Mouse (Mus musculus): ENCODE data around the gene Atg5.

- TF ChIP-seq CTCF (IDR thresholded peaks at IDR 0.05; ENCODE audit: low read depth) (no peak), EP300 (IDR thresholded peaks at IDR 0.05; ENCODE audit: low read depth) (no peak)
These were observed 40.1 kb downstream of the Atg5 start for GRCm38 (mm10) chr10:44308280-44308679.

Measured in heart, postnatal 0 days (tissue).